Mouse (Mus musculus) neutrophil, adult 5-6 weeks (primary cell): ENCODE data around the gene Olfr1224-ps1. TPM values are rescaled to one million over a fixed set of nuclear protein-coding genes. Genes with fewer than 3 reads are reported as not detected.
"Not testable (repeated sequence)": the region's sequence is repeated elsewhere in the genome, so short reads cannot be mapped to it uniquely, and the experiment has no call there.

Experiments used
- ATAC-seq: fragments of 151-379, 151-347 bp; 2 replicates; pipeline ENCODE4 v1.8.0; 2017; ENCODE audit warnings: mild to moderate bottlenecking, moderate TSS enrichment; ENCODE audit not compliant: insufficient number of reproducible peaks, poor library complexity, low FRiP score, severe bottlenecking; ENCODE audit errors: extremely low read depth
- total RNA-seq: library from RNA; stranded (forward); fragments of 200-1000 nt; gene quantifications from 2 replicates; pipeline ENCODE4 v1.2.3, GENCODE M21; 2017

Gene Olfr1224-ps1
- not detected in 2 replicates for total RNA-seq

- not testable (repeated sequence) for ATAC-seq
These were observed at the start of gene Olfr1224-ps1 for GRCm38 (mm10) chr2:89163991-89164390. Olfr1224-ps1 (minus strand) TSS chr2:89164091.

DNA sequence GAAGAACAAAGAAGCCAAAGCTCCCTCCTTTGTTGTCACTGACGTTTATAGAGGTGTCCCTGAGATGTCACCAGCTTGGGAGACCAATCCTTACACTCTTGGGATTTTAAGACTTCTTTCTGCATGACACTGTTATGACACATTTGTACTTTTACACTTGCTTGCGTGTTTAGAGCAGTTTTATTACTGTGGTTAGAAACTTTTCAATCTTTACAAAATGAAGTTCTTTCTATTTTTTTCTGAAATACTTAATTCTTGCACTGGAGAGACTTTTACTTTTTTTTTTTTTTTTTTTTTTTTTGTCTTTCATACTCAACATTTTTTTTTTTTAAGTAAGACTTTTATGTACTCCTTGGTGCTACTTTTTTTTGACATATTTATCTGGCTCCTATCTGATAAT lies 36.1 kb upstream of the Olfr1224-ps1 start, which contains the start of gene Olfr1226:
TSS of gene Olfr1226 (minus strand) at position 101 of the 400 bp plus-strand sequence.
- no peak for ATAC-seq

DNA sequence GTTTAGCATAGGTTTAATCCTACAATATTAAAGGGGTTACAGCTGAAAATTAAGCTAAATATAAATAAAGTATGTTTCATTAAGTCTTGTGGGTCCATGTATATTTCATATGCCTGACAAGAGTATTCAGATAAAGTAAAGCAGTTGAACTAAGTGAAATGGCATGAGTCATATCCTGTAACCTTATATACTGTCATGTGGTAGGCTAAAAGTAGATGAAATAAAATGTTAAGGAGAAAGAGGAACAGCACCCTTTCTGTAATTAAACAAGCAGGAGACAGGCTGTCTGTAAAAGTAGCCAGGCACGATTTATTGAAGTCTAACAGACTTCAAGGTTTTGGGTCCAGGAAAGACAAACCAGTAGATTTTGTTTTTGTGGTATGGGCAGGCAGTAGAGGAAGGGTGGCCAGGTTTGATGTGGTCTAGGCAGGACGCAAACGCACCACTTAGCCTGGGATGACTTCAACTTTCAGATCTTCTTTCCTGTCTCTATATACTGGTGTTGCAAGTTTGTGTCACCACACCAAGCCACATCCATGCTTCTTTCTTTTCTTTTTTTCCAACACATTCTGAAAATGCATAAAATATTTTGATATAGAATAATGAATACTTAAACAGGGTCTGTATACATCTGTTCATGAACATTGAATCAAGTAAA lies 32.6 kb upstream of the Olfr1224-ps1 start:
- ATAC-seq: no peak

GRCm38 (mm10) chr2:89174569-89174968 lies 10.7 kb upstream of the Olfr1224-ps1 start, which contains the start of gene Olfr1225:
Olfr1225 (minus strand) TSS chr2:89174669.
- no peak for ATAC-seq

DNA sequence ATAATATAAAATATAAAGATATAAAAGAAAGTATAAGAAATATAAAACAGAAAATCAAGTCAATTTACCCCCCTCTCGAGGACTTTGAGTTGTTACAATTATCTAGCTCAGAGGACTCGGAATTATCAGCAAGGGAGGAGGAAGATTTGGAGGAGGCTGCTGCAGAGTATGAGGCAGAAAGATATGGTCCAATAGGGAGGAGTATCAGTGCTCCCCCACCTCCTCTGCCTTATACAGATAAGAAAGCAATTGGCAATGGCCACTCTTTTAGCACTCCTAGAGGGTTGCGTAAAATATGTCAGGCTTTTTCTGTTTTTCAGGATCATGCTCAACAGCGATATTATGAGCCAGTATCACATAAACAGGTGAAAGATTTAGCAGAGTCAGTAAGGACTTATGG lies 820 bp upstream of the Olfr1224-ps1 start:
- not testable (repeated sequence) for ATAC-seq

DNA sequence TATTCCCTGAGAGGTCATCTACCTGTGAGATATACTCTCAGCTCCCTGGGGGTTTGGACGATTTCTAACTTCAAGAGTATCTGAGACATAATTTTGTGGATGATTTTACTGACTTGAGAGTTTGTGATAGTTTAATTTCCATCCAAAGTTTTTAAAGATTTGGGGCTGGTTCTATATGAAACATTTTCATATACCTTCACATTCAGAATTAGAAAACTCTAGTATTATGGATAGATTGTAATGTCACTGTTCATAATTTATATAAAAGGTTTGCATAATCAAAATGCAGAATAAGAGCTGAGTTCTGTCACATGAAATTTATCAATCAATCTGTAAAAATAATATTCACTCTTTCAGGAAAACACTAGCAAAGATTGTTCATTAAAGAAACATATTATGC lies 12.4 kb downstream of the Olfr1224-ps1 start, which contains the start of gene Olfr1223:
TSS of gene Olfr1223 (minus strand) at position 101 of the 400 bp plus-strand sequence.
- no peak for ATAC-seq

- no peak for ATAC-seq
These were observed 30.9 kb downstream of the Olfr1224-ps1 start, which contains the start of gene Olfr1222 for GRCm38 (mm10) chr2:89132954-89133353. Olfr1222 (minus strand) TSS chr2:89133054.

- ATAC-seq: no peak
These were observed 46.7 kb downstream of the Olfr1224-ps1 start, which contains the start of gene Olfr1221 for GRCm38 (mm10) chr2:89117183-89117582. Olfr1221 (minus strand) TSS chr2:89117283.

DNA sequence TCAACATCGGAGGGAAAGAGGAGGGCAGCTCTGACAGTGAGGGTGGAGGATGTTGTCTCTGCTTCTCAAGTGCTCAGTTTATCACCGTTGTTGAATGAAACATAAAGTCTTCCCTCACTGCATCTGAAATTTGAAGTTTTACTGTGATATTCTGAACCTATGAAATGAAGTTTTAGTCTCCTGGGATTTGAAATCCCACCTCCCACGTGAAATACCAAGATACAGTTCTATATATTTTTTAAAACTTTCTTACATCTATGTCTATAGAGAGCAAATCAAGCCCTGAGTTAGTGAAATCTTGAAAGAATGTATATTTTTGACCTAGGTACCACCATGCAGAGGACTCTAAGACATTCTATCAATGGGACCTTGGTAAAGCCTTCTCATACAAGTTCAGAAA lies 57.2 kb downstream of the Olfr1224-ps1 start, which contains the start of gene Olfr1220:
TSS of gene Olfr1220 (minus strand) at position 101 of the 400 bp plus-strand sequence.
- no peak for ATAC-seq

DNA sequence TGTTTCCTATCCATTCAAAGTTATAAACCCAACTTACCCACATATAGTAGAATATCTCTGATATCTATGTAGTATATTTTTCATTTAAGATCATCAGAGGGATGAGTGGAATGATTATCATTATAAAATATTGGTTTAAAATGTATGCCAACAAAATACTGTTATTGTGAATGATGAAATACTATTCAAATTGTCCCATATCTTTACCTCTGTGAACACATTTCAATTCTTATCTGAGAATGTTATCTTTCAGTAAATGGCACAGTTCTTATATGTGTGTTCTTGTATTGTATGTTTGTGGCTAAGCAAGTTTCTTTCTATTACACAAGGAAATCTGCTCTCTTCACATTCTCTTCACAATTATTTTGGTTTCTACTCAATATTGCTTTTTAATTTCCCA lies 58.2 kb downstream of the Olfr1224-ps1 start:
- no peak for ATAC-seq

Other genes with a start within 250 kb of the Olfr1224-ps1 start
- not detected in 2 replicates for gene Olfr1209, start 248.9 kb downstream of the Olfr1224-ps1 start, total RNA-seq
- gene Olfr1211, start 226.0 kb downstream of the Olfr1224-ps1 start, total RNA-seq: not detected in 2 replicates
- not detected in 2 replicates for gene Olfr1212, start 210.1 kb downstream of the Olfr1224-ps1 start, total RNA-seq
- gene Gm13762, start 183.8 kb downstream of the Olfr1224-ps1 start, total RNA-seq: not detected in 2 replicates
- gene Olfr1214, start 171.4 kb downstream of the Olfr1224-ps1 start, total RNA-seq: not detected in 2 replicates
- not detected in 2 replicates for gene Olfr1215, start 157.1 kb downstream of the Olfr1224-ps1 start, total RNA-seq
- not detected in 2 replicates for gene Olfr1216, start 145.8 kb downstream of the Olfr1224-ps1 start, total RNA-seq
- not detected in 2 replicates for gene Olfr1217, start 132.0 kb downstream of the Olfr1224-ps1 start, total RNA-seq
- not detected in 2 replicates for gene Olfr1218, start 102.9 kb downstream of the Olfr1224-ps1 start, total RNA-seq
- not detected in 2 replicates for gene Olfr1219, start 80.6 kb downstream of the Olfr1224-ps1 start, total RNA-seq
- gene Olfr1220, start 57.3 kb downstream of the Olfr1224-ps1 start, total RNA-seq: not detected in 2 replicates
- not detected in 2 replicates for gene Olfr1221, start 46.8 kb downstream of the Olfr1224-ps1 start, total RNA-seq
- gene Olfr1222, start 31.0 kb downstream of the Olfr1224-ps1 start, total RNA-seq: 1.5 TPM in 1 of 2 replicates, not detected in the other
- not detected in 2 replicates for gene Olfr1223, start 12.5 kb downstream of the Olfr1224-ps1 start, total RNA-seq
- not detected in 2 replicates for gene Olfr1225, start 10.6 kb upstream of the Olfr1224-ps1 start, total RNA-seq
- not detected in 2 replicates for gene Olfr1226, start 36.0 kb upstream of the Olfr1224-ps1 start, total RNA-seq
- not detected in 2 replicates for gene Olfr1228, start 90.0 kb upstream of the Olfr1224-ps1 start, total RNA-seq
- gene Olfr1229, start 123.9 kb upstream of the Olfr1224-ps1 start, total RNA-seq: 0.12 TPM in 1 of 2 replicates, not detected in the other
- not detected in 2 replicates for gene Olfr1230, start 133.2 kb upstream of the Olfr1224-ps1 start, total RNA-seq
- gene Olfr1231, start 143.0 kb upstream of the Olfr1224-ps1 start, total RNA-seq: not detected in 2 replicates
- gene Olfr1232, start 165.6 kb upstream of the Olfr1224-ps1 start, total RNA-seq: 1.0 TPM in 1 of 2 replicates, not detected in the other
- 0.12 TPM in 1 of 2 replicates, not detected in the other for gene Olfr1233, start 178.3 kb upstream of the Olfr1224-ps1 start, total RNA-seq
- 0.23 TPM in 1 of 2 replicates, not detected in the other for gene Olfr1234, start 200.8 kb upstream of the Olfr1224-ps1 start, total RNA-seq
- gene Olfr1238, start 245.6 kb upstream of the Olfr1224-ps1 start, total RNA-seq: not detected in 2 replicates